Mouse (Mus musculus) limb, embryonic 14.5 days (tissue): ENCODE measurements around the gene Gm49358. TPM values are rescaled to one million over a fixed set of nuclear protein-coding genes. Genes with fewer than 3 reads are reported as not detected.

Source experiments
- ATAC-seq: fragments of 200-750 bp; cut with Nextera tagmentation; 2 replicates; pipeline ENCODE4 v1.8.0; 2017; ENCODE audit warnings: low read depth, moderate number of reproducible peaks, moderate TSS enrichment; ENCODE audit not compliant: low FRiP score
- DNase-seq: peaks from one replicate; pipeline ENCODE4 v3.0.0-alpha.2; 2015; ENCODE audit warnings: low spot score
- H3K27ac ChIP-seq: fragments of 300-500 bp; sonication (generic); replicated peaks from 2 replicates; pipeline ENCODE4 v1.5.1; 2014; ENCODE audit warnings: low read depth, mild to moderate bottlenecking, low read length, moderate library complexity, mixed read lengths
- H3K27me3 ChIP-seq: fragments of 300-500 bp; sonication (generic); 2 replicates; pipeline ENCODE4 v1.6.1; 2014; ENCODE audit warnings: low read length, mixed read lengths; ENCODE audit not compliant: control insufficient read depth, insufficient read depth
- H3K36me3 ChIP-seq: fragments of 300-500 bp; sonication (generic); 2 replicates; pipeline ENCODE4 v1.6.1; 2014; ENCODE audit warnings: mild to moderate bottlenecking, low read length, moderate library complexity, mixed read lengths; ENCODE audit not compliant: control insufficient read depth, insufficient read depth
- H3K4me1 ChIP-seq: fragments of 300-500 bp; sonication (generic); 2 replicates; pipeline ENCODE4 v1.6.1; 2014; ENCODE audit warnings: antibody characterized with exemption, low read length, mixed read lengths; ENCODE audit not compliant: control insufficient read depth, insufficient read depth
- H3K4me2 ChIP-seq: fragments of 300-500 bp; sonication (generic); replicated peaks from 2 replicates; pipeline ENCODE4 v1.6.1; 2014; ENCODE audit warnings: low read depth, mild to moderate bottlenecking, low read length, moderate library complexity; ENCODE audit not compliant: severe bottlenecking
- H3K4me3 ChIP-seq: fragments of 300-500 bp; sonication (generic); replicated peaks from 2 replicates; pipeline ENCODE4 v1.5.1; 2014; ENCODE audit warnings: low read length
- H3K9ac ChIP-seq: fragments of 300-500 bp; sonication (generic); 2 replicates; pipeline ENCODE4 v1.6.1; 2014; ENCODE audit warnings: mild to moderate bottlenecking, low read depth, low read length, moderate library complexity; ENCODE audit not compliant: severe bottlenecking
- H3K9me3 ChIP-seq: fragments of 300-500 bp; sonication (generic); 2 replicates; pipeline ENCODE4 v1.6.1; 2016; ENCODE audit warnings: low read length; ENCODE audit not compliant: control insufficient read depth
- POLR2A ChIP-seq: fragments of 200-500 bp; IDR thresholded peaks from 2 replicates; pipeline ENCODE4 v1.8.0; 2012; ENCODE audit warnings: inconsistent platforms, mild to moderate bottlenecking, moderate library complexity, borderline replicate concordance; ENCODE audit not compliant: insufficient read depth, insufficient read length; ENCODE audit errors: extremely low read depth
- WGBS: fragments of 180-500 bp; shearing (Covaris S2); extraction: QIAGEN DNeasy Blood & Tissue Kit; methylation state at CpG from one replicate; pipeline ENCODE4 v1.1.7; 2014; 5-methylcytosine and 5-hydroxymethylcytosine counted together
- polyA plus RNA-seq, 2 experiments: library from polyadenylated mRNA; depleted of rRNA in 1 of 2; stranded (reverse) in 1 of 2; unstranded in 1 of 2; fragments of >200 nt; fragmentation: Nextera tagmentation in 1 of 2; extraction: Ambion mirVana in 1 of 2; gene quantifications; 2 replicates each; pipeline versions ENCODE4 v1.2.1 to v1.2.3; 2012 to 2014

Gm49358 gene
- polyA plus RNA-seq, 2 experiments: 0.22 TPM; not detected in 1

GRCm38 (mm10) chr10:86735036-86735435 is 28.7 kb upstream of the Gm49358 start:
- no peaks in the 10 kb centered on the region for H3K4me1 ChIP-seq
- no peak overlapping the region for H3K4me3 ChIP-seq
- no peaks in the 10 kb centered on the region for H3K27me3 ChIP-seq
- H3K36me3 ChIP-seq: no peaks in the 10 kb centered on the region
- H3K27ac ChIP-seq: no peak overlapping the region
- peak; percentile 30 for DNase-seq
- H3K4me2 ChIP-seq: no peak overlapping the region
- TF ChIP-seq POLR2A: no peak
- H3K9ac ChIP-seq: no peak overlapping the region
- no peaks in the 10 kb centered on the region for H3K9me3 ChIP-seq
- ATAC-seq: no peak
- WGBS: 32% methylated on average over 4 of the region's 4 CpGs

GRCm38 (mm10) chr10:86742918-86743317 is 20.9 kb upstream of the Gm49358 start:
- Histone ChIP-seq H3K4me3 (no peak overlapping the region), H3K9me3 (no peaks in the 10 kb centered on the region), H3K4me1 (no peaks in the 10 kb centered on the region), H3K4me2 (no peak overlapping the region), H3K27me3 (no peaks in the 10 kb centered on the region), H3K36me3 (no peaks in the 10 kb centered on the region), H3K27ac (no peak overlapping the region), H3K9ac (no peak overlapping the region)
- ATAC-seq (no peak), DNase-seq (no peak)
- WGBS: 86% methylated on average over 2 of the region's 2 CpGs
- no peak for TF ChIP-seq POLR2A

GRCm38 (mm10) chr10:86744306-86744705 is 19.5 kb upstream of the Gm49358 start:
- 88% methylated on average over 7 of the region's 7 CpGs for WGBS
- no peak overlapping the region for H3K27ac ChIP-seq
- H3K27me3 ChIP-seq: no peaks in the 10 kb centered on the region
- no peak overlapping the region for H3K4me2 ChIP-seq
- no peaks in the 10 kb centered on the region for H3K9me3 ChIP-seq
- H3K4me3 ChIP-seq: no peak overlapping the region
- DNase-seq (no peak), ATAC-seq (no peak)
- H3K9ac ChIP-seq: no peak overlapping the region
- H3K4me1 ChIP-seq: no peaks in the 10 kb centered on the region
- no peak for TF ChIP-seq POLR2A
- no peaks in the 10 kb centered on the region for H3K36me3 ChIP-seq

GRCm38 (mm10) chr10:86755816-86756502 is 7.8 kb upstream of the Gm49358 start:
- Histone ChIP-seq H3K9me3 (no peaks in the 10 kb centered on the region), H3K27me3 (no peaks in the 10 kb centered on the region), H3K27ac (no peak overlapping the region), H3K4me3 (no peak overlapping the region), H3K4me2 (no peak overlapping the region), H3K36me3 (no peaks in the 10 kb centered on the region), H3K9ac (no peak overlapping the region), H3K4me1 (no peaks in the 10 kb centered on the region)
- ATAC-seq (no peak), DNase-seq (no peak)
- 84% methylated on average over 6 of the region's 6 CpGs for WGBS
- no peak for TF ChIP-seq POLR2A

GRCm38 (mm10) chr10:86757724-86758123 is 6.0 kb upstream of the Gm49358 start:
- DNase-seq: no peak
- TF ChIP-seq POLR2A: no peak
- no peak overlapping the region for H3K9ac ChIP-seq

GRCm38 (mm10) chr10:86758211-86758610 is 5.6 kb upstream of the Gm49358 start:
- no peak overlapping the region for H3K9ac ChIP-seq
- H3K27ac ChIP-seq: no peak overlapping the region
- H3K4me2 ChIP-seq: no peak overlapping the region
- 0 out of 2 replicates have a peak, but pooled peaks cover 3% of the 10 kb centered on the region for H3K4me1 ChIP-seq
- 91% methylated on average over 6 of the region's 6 CpGs for WGBS
- DNase-seq (no peak), ATAC-seq (no peak)
- H3K36me3 ChIP-seq: no peaks in the 10 kb centered on the region
- H3K27me3 ChIP-seq: no peaks in the 10 kb centered on the region
- H3K9me3 ChIP-seq: no peaks in the 10 kb centered on the region
- no peak overlapping the region for H3K4me3 ChIP-seq
- TF ChIP-seq POLR2A: no peak

More at GRCm38 (mm10) chr10:86757724-86758123, 6.0 kb upstream of the Gm49358 start:
- Histone ChIP-seq H3K27ac (no peak overlapping the region), H3K4me1 (0 out of 2 replicates have a peak, but pooled peaks cover 3% of the 10 kb centered on the region), H3K27me3 (no peaks in the 10 kb centered on the region), H3K4me3 (no peak overlapping the region), H3K9me3 (no peaks in the 10 kb centered on the region), H3K36me3 (no peaks in the 10 kb centered on the region), H3K4me2 (no peak overlapping the region)
- ATAC-seq: no peak
- 98% methylated on average over 1 of the region's 1 CpGs for WGBS
